Mouse (Mus musculus): ENCODE results near the gene Zfp664.

DNA sequence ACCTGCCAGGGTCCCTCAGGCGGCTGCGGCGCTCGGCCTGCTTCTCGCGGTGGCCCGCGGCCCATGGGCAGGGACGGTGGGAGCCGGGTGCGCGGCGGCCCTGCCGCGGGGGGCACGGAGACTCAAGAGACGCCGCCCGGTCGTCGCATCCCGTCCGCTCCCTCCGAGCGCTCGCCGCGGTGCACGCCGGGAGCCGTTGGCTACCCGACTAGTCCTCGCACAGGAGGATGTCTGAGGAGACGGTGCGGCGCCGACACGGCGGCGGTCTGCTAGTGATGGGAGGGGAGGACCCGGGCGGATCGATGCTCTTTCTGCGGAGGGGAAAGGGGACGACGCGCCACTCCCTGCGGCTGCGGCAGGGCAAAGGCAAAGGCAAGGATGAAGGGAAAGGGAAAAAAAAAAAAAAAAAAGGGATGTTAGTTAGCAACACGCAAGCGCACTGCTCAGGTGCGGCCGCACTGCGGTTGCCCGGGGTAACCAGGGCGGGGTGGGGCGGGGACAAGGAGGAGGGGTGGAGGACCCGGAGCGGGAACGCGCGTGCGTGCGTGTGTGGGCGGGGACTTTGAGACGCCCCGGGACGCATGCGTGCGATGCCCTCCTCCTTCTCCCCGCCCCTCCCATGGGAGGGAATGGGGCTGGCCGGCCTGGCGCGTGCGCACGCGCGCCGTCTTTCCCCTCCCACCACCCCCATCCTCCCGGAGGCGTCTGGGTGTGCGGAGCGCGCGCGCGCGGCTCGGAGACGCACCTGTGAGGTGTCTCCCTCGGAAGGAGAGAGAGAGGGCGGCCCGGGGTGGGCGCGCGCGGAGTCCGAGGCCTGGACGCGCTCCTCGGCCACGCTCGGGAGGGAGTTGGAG, at the start of gene Zfp664, which contains the start of gene Ccdc92:
- peak; percentile 74 for TF ChIP-seq POLR2A (IDR thresholded peaks at IDR 0.05; ENCODE audit: low read depth, low read length)
- no peak for TF ChIP-seq CTCF (IDR thresholded peaks at IDR 0.05; ENCODE audit: borderline replicate concordance, insufficient read depth, low read length)
